Mouse (Mus musculus) midbrain, embryonic 11.5 days (tissue): Measurements from ENCODE around the gene Gm9999. TPM values are rescaled to one million over a fixed set of nuclear protein-coding genes. Genes with fewer than 3 reads are reported as not detected.

Experiments used
- ATAC-seq: fragments of 200-750 bp; cut with Nextera tagmentation; 2 replicates; pipeline ENCODE4 v1.8.0; 2017; ENCODE audit warnings: moderate TSS enrichment, moderate library complexity; ENCODE audit not compliant: low FRiP score
- DNase-seq: peaks from one replicate; pipeline ENCODE4 v3.0.0; 2015; ENCODE audit warnings: low spot score; ENCODE audit errors: missing footprints
- H3K27ac ChIP-seq: fragments of 300-500 bp; sonication (generic); 2 replicates; pipeline ENCODE4 v1.5.1; 2014; ENCODE audit warnings: low read depth, low read length
- H3K27me3 ChIP-seq: fragments of 300-500 bp; sonication (generic); 2 replicates; pipeline ENCODE4 v1.6.1; 2014; ENCODE audit warnings: mild to moderate bottlenecking, low read length, moderate library complexity, mixed read lengths; ENCODE audit not compliant: control insufficient read depth, insufficient read depth
- H3K36me3 ChIP-seq: fragments of 300-500 bp; sonication (generic); 2 replicates; pipeline ENCODE4 v1.6.1; 2014; ENCODE audit warnings: mild to moderate bottlenecking, low read length, moderate library complexity, mixed read lengths; ENCODE audit not compliant: control insufficient read depth, insufficient read depth
- H3K4me1 ChIP-seq: fragments of 300-500 bp; sonication (generic); 2 replicates; pipeline ENCODE4 v1.6.1; 2014; ENCODE audit warnings: low read length; ENCODE audit not compliant: control insufficient read depth, insufficient read depth
- H3K4me2 ChIP-seq: fragments of 300-500 bp; sonication (generic); 2 replicates; pipeline ENCODE4 v1.6.1; 2014; ENCODE audit warnings: mild to moderate bottlenecking, moderate library complexity
- H3K4me3 ChIP-seq: fragments of 300-500 bp; sonication (generic); 2 replicates; pipeline ENCODE4 v1.5.1; 2014; ENCODE audit warnings: low read depth, low read length
- H3K9ac ChIP-seq: fragments of 300-500 bp; sonication (generic); 2 replicates; pipeline ENCODE4 v1.6.1; 2014; ENCODE audit warnings: low read length
- H3K9me3 ChIP-seq: fragments of 300-500 bp; sonication (generic); 2 replicates; pipeline ENCODE4 v1.6.1; 2016; ENCODE audit warnings: low read length; ENCODE audit not compliant: control insufficient read depth
- WGBS: fragments of 180-500 bp; shearing (Covaris S2); extraction: QIAGEN DNeasy Blood & Tissue Kit; methylation state at CpG from one replicate; pipeline ENCODE4 v1.1.7; 2014; 5-methylcytosine and 5-hydroxymethylcytosine counted together
- polyA plus RNA-seq: library from polyadenylated mRNA; unstranded; fragments of >200 nt; fragmentation: Nextera tagmentation; extraction: Ambion mirVana; gene quantifications from 2 replicates; pipeline ENCODE4 v1.2.1, GENCODE M21; 2014

Gm9999 gene
- polyA plus RNA-seq, 1 experiment from 2014 or later = not detected

DNA sequence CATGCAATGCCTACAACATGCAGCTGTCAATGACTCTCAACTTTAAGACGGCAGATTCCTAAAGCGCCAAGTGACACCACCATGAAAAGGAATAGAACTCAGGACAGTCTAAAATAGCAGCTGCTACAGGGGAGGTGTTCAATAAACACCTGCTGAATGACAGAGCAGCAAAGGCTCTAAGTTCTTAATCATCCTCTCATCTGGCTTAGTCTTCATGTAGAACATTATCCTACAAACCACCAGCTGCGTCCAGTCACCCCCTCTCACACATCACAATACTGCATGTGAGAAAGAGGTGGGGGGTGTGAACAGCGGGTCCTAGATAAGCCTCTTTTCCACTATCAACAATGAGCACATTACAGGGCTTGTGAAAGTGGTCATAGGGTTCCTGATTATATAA is 13.6 kb downstream of the Gm9999 start:
- no peak overlapping the region for H3K9ac ChIP-seq
- H3K4me3 ChIP-seq = no peak overlapping the region
- H3K27ac ChIP-seq = no peak overlapping the region
- peaks cover 13% of the 10 kb centered on the region for H3K36me3 ChIP-seq
- ATAC-seq (no peak), DNase-seq (no peak)
- H3K9me3 ChIP-seq = no peaks in the 10 kb centered on the region
- H3K27me3 ChIP-seq = no peaks in the 10 kb centered on the region
- H3K4me1 ChIP-seq = no peaks in the 10 kb centered on the region
- no peak overlapping the region for H3K4me2 ChIP-seq
- 89% methylated on average over 4 of the region's 4 CpGs for WGBS

DNA sequence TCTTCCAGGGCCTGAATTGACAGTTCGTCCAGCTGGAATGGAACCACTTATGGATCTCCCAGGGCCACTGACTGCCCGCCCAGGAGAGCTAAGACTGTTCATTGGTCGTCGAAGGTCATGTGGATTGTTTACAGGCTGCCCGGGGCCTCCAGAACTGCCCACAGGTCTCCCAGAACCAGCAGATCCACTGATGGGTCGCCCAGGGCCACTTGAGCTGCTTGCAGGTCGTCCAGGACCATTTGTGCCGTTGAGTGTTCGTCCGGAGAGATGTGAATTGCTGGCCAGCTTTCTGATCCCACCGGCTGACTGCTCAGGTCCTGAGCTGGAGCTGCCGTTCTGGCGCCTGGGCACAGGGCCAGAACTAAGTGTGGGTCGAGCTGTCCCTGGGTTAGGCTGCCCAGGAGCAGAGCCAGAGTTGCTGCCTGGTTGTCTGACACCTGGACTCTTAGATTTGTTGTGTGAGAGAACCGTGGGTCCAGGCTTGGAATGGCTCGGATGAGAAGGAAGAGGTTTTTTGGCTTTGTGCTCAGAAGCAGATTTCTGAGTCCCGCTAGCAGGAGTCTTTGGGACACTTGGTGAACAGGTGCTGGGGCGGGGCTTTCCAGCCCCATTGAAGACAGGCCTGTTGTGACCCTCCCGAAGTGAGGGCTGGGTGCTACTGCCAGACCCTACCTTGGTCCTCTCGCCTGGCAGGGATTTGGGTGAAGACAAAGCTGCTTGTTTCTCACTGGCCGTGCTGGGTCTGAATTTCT is 14.4 kb downstream of the Gm9999 start:
- H3K4me3 ChIP-seq = no peak overlapping the region
- peaks cover under 1% of the 10 kb centered on the region; the same call in 1 of the 2 replicates for H3K4me1 ChIP-seq
- no peaks in the 10 kb centered on the region for H3K9me3 ChIP-seq
- H3K27me3 ChIP-seq = no peaks in the 10 kb centered on the region
- no peak overlapping the region for H3K4me2 ChIP-seq
- 88% methylated on average over 21 of the region's 21 CpGs for WGBS
- ATAC-seq (no peak), DNase-seq (no peak)
- H3K36me3 ChIP-seq = peaks cover 13% of the 10 kb centered on the region
- no peak overlapping the region for H3K27ac ChIP-seq
- H3K9ac ChIP-seq = no peak overlapping the region

DNA sequence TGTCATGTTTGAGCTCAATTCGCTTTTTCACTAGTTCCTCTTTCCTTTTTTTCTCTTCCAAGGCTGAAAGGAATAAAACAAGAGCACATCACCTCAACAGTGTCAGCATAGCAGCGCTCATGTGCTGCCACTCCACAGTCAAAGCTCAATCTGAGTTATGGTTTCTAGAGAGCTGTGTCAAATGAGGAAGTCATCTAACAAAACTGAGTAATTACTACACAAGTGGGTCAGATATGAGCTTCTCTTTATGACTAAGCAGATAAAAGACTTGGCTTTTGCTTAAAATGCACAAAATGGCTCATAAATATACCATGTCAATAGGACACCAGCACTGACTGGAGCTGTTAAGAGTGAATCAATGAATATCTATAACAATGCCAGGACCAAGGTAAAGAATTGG is 15.6 kb downstream of the Gm9999 start:
- Histone ChIP-seq H3K9ac (no peak overlapping the region), H3K36me3 (peaks cover 13% of the 10 kb centered on the region), H3K9me3 (no peaks in the 10 kb centered on the region), H3K4me1 (peaks cover 6% of the 10 kb centered on the region), H3K4me2 (no peak overlapping the region), H3K27me3 (no peaks in the 10 kb centered on the region), H3K4me3 (no peak overlapping the region), H3K27ac (no peak overlapping the region)
- DNase-seq (no peak), ATAC-seq (no peak)
- WGBS = 93% methylated on average over 2 of the region's 2 CpGs

GRCm38 (mm10) chr7:46999983-47000643 is 16.7 kb downstream of the Gm9999 start:
- Histone ChIP-seq H3K27me3 (no peaks in the 10 kb centered on the region), H3K4me3 (no peak overlapping the region), H3K36me3 (peaks cover 11% of the 10 kb centered on the region), H3K4me2 (no peak overlapping the region), H3K9ac (no peak overlapping the region), H3K4me1 (peaks cover 6% of the 10 kb centered on the region), H3K9me3 (no peaks in the 10 kb centered on the region), H3K27ac (no peak overlapping the region)
- 85% methylated on average over 8 of the region's 8 CpGs for WGBS
- no peak for DNase-seq
- ATAC-seq = no peak

DNA sequence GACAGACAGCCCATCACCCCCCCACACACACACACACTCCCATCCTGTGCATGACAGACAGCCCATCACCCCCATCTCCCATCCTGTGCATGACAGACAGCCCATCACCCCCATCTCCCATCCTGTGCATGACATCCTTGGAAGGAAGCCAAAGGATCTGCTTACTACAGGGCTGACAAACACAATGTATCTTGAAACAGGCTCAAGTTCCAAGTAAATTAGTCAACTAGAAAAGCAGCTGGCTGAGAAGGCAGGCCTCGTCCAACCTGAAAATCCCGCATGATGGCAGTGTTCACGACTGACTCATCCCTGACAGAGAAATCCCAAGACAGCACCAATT is 17.2 kb downstream of the Gm9999 start:
- no peak overlapping the region for H3K27ac ChIP-seq
- peaks cover 6% of the 10 kb centered on the region for H3K4me1 ChIP-seq
- no peaks in the 10 kb centered on the region for H3K27me3 ChIP-seq
- H3K4me3 ChIP-seq = no peak overlapping the region
- 66% methylated on average over 3 of the region's 3 CpGs for WGBS
- no peaks in the 10 kb centered on the region for H3K9me3 ChIP-seq
- H3K36me3 ChIP-seq = peaks cover 11% of the 10 kb centered on the region
- DNase-seq (no peak), ATAC-seq (0 out of 2 replicates have a peak, but pooled peaks have one; percentile 33)
- no peak overlapping the region for H3K9ac ChIP-seq
- no peak overlapping the region for H3K4me2 ChIP-seq

GRCm38 (mm10) chr7:47001125-47001899 is 17.9 kb downstream of the Gm9999 start:
- Histone ChIP-seq H3K4me2 (no peak overlapping the region), H3K4me1 (peaks cover 6% of the 10 kb centered on the region), H3K27me3 (no peaks in the 10 kb centered on the region), H3K36me3 (peaks cover 11% of the 10 kb centered on the region), H3K4me3 (no peak overlapping the region), H3K9me3 (no peaks in the 10 kb centered on the region), H3K27ac (no peak overlapping the region), H3K9ac (no peak overlapping the region)
- ATAC-seq (no peak), DNase-seq (no peak)
- 91% methylated on average over 5 of the region's 5 CpGs for WGBS

GRCm38 (mm10) chr7:47001900-47002275 is 18.5 kb downstream of the Gm9999 start:
- Histone ChIP-seq H3K9ac (no peak overlapping the region), H3K4me1 (peaks cover 9% of the 10 kb centered on the region), H3K4me3 (no peak overlapping the region), H3K4me2 (no peak overlapping the region), H3K9me3 (no peaks in the 10 kb centered on the region), H3K27ac (no peak overlapping the region), H3K36me3 (peaks cover 11% of the 10 kb centered on the region), H3K27me3 (no peaks in the 10 kb centered on the region)
- 50% methylated on average over 4 of the region's 4 CpGs for WGBS
- DNase-seq (no peak), ATAC-seq (no peak)

- no peak overlapping the region for H3K9ac ChIP-seq
- WGBS = 24% methylated on average over 3 of the region's 3 CpGs
- peaks cover 14% of the 10 kb centered on the region for H3K4me1 ChIP-seq
- no peaks in the 10 kb centered on the region for H3K9me3 ChIP-seq
- H3K4me2 ChIP-seq = no peak overlapping the region
- ATAC-seq (no peak), DNase-seq (no peak)
- H3K27ac ChIP-seq = no peak overlapping the region
- no peak overlapping the region for H3K4me3 ChIP-seq
- H3K27me3 ChIP-seq = no peaks in the 10 kb centered on the region
- 0 out of 2 replicates have a peak, but pooled peaks cover 3% of the 10 kb centered on the region for H3K36me3 ChIP-seq
Observed at GRCm38 (mm10) chr7:47003411-47004115, 20.2 kb downstream of the Gm9999 start.
